Mouse (Mus musculus) left cerebral cortex, postnatal 36 days (tissue): ENCODE measurements at regions not wholly inside any gene's neighbourhood (a gene's known extent, or its start where the extent isn't known, plus 50 kb on each side); places are given as distances from the start of the nearest gene placed in this dataset.
"Not testable (repeated sequence)": the region's sequence is repeated elsewhere in the genome, so short reads cannot be mapped to it uniquely, and the experiment has no call there.

Experiments
- DNase-seq, 2 experiments: peaks; one replicate each; pipeline ENCODE4 v3.0.0; 2021 to 2022; ENCODE audit warnings: low spot score in 2 of 2, mixed read lengths in 1 of 2
- intact Hi-C: fragments of 180-260 bp; cut with DNase I; formaldehyde crosslinking; loops from one replicate; pipeline ENCODE4 v1.15.1; 2025

DNA sequence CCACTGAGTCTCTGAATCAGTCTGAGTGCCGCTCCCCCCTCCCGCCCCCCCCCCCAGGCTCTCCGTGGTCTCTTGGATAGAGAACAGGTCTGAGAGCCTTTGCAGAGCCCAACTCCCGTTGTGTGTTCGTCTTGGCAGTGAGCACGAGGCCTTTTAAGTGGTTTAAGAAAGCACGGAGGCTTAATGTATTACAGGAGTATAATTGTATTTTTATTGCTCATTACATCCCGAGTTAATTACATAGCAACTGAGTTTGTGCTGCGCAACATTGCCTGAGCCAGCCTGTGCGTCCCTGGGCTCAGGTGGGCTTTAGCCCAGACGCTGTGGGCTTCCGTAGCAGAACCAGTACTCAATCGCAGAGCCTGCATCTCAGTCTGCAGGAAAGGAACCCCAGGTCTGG, 147.1 kb downstream of the Kif26a start:
- no peak for DNase-seq
- intact Hi-C loops = no loop called here

DNA sequence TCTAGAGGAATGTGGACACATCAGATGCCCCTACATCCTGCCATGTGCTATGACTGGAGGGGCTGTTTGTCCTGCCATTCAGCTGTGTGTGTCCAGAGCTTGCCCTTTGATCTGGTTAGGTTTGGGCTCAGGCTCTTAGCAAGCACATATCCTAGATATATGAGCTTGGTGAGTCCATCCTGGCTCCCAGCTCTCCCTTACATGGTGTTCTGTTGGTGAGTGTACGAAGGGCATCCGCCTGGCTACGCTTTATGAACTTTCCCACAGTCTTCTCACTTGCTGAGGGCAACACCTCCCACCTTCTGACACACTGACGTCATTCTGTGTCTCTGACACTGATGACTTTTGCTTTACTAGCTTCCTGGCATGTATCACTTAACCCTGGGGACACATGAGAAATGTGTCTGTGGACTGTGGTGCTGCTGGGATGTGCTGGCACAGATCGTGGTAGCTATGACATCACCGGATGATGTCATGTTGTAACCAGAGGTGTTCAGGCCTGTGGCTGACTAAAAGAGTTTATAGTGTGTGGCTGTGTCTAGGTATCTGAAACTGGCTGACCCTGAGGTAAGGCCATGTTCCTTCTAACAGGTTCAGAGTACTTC, 149.4 kb downstream of the Kif26a start:
- DNase-seq = no peak
- intact Hi-C loops = no loop called here

DNA sequence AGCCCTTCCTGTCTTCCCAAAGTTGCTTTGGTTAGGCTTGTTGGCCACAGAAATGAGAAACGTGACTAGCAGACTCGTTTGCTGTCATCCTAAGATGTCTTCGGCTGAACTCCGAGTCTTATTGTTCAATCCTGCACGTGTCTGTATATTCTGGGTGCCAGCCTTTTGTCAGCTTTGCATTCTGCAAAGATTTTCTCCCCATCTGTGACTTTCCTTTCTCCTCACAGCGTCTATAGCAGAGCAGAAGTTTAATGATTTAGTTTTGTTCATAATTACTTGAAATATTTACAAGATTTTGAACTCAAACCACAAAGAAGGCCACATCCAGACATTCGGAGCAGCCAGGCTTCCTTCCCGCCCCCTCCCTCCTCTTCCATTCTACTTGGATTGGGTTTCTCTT, 152.5 kb downstream of the Kif26a start:
- intact Hi-C loops = no loop called here
- DNase-seq = no peak

DNA sequence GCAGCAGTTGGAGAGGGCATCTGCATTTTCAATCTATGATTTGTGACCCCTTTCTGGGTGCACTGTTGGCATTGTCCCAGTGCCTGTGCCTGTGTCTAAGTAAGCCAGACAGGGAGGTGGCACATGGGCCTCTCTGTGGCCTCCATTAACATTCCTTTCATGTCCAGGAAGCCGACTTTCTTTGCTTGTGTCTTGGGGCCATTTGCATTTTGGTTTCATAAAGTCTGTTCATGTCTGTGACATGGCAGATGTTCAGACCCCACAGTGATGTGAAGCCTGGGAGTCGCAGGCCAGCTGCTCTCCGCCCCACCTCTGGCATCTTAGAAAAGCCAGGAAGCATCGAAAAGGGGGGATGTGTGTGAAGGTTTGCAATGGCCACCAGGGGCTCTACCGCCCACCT, 153.1 kb downstream of the Kif26a start:
- no peak for DNase-seq
- intact Hi-C loops = no loop called here

DNA sequence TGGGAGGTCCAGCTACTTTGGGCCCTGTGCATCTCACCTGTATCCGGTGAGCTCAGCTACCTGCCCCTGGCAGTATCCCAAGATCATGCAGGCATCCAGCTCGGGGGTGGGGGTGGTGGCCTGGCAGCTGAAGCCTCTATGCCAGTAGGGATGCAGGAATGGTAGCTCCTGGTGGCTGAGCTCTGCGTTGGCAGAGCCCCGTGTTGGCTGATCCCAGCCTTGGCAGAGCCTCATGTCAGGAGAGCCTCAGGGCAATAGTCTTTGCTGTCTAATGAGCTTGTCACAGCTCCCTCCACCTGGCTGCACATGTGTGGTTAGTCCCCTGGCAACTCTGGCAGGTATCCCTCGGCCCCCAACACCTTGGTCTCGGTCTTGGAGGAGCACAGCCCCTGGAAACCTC, 153.6 kb downstream of the Kif26a start:
- no peak for DNase-seq
- intact Hi-C loops = no loop called here

DNA sequence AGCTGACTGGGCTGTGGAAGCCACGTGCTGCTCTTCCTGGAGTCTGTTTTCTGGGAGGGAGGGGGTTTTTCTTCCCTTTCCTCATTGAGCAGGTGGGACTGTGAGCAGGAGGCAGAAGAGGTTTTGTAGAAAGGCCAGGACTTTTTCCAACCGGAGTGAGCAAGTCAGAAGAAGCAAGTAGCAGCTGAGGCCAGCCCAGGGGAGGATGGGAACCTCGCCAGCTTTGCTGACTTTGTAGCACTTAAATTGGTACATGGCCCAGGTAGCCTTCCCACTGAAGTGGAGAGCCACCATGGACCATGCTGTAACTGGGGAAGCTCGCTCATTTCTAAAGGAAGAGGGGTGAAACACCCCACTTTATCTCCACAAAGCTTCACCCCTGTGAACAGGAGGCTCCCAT, 154.1 kb downstream of the Kif26a start:
- DNase-seq = no peak
- intact Hi-C loops = no loop called here

DNA sequence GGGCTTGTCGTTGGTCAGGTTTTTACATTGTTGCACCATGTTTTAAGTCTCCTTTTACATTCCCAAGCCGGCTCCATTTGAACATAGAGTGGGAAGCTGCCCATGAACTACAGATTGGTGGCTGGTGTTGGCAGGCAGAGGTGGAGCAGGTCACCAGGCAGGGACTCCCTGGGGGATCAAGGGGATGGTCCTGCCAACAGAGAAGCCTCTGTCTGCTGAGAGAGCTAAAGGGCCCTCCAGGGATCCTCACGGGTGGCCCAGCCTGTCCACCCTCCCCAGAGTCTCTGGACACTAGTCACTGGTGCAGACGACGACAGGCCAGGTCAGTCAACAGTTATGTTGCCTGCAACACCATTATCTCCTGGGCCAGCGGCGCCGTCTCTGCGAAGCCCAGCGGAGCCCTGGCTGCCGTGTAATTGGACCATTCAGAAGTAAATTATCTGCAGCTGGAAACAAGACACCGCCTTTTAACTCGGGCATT, 155.4 kb downstream of the Kif26a start:
- intact Hi-C loops = no loop called here
- no peak for DNase-seq

DNA sequence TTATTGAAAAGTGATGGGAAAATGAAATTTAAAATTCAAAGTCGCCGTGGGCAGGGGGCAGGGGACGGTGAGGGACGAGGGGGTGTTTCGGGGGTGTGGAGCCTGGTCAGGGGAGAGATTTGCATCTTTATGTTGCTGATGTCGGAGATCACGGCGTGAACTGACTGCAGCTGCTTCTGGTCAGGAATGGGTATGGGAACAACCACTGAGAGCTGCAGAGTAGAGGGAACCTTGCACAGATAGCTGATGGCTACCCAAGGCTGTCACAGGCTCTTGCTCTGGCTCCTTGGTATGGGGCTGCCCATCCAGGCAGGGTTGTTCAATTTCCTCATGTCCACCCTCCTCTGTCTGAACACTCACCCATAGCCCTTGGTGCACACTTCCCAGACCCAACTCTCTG, 155.9 kb downstream of the Kif26a start:
- intact Hi-C loops = no loop called here
- DNase-seq = no peak

DNA sequence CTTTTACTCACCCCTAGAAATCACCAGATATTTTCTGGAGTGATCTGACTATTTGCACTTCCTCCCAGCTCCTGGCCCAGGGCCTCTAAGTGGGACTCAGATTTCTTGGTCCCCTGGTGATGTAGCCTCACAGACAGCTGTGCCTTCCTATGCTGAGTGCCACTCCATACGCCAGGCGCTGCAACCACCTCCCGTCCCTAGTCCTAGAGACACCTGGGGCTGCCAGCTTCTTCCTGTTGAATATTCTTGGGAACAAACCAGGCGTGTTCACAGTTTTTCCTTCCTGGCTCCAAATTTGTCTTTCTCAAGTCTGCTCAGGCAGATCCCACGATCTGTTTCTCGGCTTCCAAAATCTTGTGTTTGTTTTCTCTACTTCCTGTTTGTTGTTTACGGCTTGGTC, 160.2 kb downstream of the Kif26a start:
- intact Hi-C loops = no loop called here
- peak in 1 of 2 experiments; percentile 24 for DNase-seq

DNA sequence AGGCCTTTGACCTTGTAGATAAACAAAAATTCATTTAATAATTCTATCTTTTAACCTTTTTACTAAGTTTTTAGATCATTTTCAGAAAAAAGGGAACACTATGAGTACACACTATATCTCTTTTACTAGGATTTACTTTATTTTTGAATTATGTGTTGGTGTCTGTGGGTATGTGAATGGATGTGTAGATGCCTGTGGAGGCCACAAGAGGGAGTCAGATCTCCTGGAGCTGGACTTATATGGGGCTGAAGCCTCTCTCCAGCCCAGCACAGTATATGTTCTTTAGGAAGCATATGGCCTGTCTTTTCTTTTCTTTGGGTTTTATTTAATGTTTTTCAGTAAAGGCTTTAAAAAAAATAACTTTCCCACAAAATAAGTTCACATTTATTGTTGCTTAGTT, 162.0 kb downstream of the Kif26a start:
- intact Hi-C loops = no loop called here

DNA sequence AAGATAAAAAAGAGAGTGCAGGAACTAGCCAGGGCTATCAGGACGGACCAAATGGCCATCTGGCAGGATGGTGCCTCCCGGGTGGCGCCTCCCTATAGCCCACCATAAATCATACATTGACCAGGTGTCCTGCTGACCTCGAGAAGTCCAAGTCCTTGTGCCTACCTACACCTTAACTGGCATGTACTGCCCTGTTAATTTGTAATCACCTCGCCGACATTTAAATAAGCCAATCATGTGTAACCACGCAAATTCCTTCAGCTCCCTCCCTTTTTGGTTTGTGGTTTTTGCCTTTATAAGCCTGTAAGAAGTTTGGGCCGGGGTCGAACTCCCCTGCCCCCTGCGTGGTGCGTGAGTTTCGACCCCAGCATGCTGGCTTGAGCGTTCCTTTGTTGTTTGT, 163.1 kb downstream of the Kif26a start:
- DNase-seq, intact Hi-C loops: not testable (repeated sequence)

More for the DNA sequence above, 162.0 kb downstream of the Kif26a start:
- no peak for DNase-seq

DNA sequence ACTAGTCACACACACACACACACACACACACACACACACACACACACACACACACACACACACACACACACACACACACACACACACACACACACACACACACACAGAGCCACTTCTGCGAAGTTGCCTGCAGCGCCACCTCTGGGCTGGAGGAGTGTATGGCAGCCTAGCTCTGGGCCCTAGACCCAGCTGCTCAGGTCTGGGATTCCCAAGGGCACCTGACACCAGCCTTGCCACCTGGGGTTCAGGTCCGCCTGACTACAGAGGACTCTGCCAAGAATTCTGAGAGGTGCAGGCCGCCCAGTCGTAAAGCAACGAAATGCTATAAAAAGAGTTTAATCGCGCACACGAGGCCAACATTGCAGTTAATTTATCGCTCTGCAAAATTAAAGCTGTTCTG, 163.8 kb downstream of the Kif26a start:
- DNase-seq = no peak
- intact Hi-C loops = no loop called here

DNA sequence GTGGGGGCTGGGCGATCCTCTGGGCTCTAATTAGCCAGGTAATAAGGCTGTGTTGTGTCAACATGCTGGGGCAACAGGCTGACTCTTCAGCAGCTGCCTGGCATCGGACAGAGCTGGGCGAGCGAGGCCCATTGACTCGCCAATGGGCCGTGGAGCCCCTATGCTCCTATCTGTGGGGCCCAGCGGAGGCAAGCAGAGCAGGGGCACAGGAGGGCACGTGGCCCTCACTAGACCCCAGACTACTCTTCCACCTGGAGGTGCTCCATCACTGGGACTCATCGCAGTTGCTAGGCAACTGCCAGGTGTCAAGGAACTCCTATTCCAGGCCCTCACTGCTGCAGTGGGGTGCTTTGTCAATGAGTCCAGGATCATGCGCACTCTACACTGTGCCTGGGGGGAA, 164.7 kb downstream of the Kif26a start:
- intact Hi-C loops = no loop called here
- no peak for DNase-seq

DNA sequence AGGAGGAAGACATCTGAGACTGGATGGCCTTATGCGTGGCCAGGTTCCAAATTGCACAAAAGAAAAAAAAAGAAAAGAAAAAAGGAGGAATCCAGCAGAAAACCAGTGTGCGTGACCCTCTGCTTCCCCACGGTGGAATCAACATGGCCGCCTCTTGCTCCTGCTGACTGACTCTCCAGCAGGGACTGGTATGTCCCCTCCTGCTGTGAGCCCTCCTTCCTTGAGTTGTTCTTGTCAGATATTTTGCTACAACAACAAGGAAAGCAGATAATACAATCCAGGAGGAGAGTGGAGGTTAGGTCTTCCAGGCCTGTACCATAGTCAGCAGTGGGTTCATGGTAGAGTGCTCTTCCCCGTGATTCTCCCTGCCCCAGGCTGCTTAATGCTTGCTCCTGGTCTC, 168.8 kb downstream of the Kif26a start:
- intact Hi-C loops = no loop called here
- DNase-seq = no peak

DNA sequence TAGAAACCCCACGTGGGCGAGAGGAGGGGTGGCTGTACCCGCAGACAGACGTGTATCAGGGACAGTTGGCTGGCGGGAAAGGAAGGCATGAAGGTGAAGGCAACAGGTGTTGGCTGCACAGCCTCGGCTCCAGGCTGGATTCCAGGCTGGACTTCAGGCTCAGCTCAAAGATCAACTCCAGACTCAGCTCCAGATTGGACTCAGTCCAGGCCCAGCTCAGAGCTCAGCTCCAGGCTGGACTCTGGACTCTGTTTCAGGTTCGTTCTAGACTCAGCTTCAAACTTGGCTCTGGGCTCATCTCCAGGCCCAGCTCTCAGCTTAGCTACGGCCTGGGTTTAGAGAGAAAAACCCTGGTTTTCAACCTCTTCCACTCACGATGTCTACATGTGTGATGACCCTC, 171.2 kb downstream of the Kif26a start:
- no peak for DNase-seq
- intact Hi-C loops = no loop called here

DNA sequence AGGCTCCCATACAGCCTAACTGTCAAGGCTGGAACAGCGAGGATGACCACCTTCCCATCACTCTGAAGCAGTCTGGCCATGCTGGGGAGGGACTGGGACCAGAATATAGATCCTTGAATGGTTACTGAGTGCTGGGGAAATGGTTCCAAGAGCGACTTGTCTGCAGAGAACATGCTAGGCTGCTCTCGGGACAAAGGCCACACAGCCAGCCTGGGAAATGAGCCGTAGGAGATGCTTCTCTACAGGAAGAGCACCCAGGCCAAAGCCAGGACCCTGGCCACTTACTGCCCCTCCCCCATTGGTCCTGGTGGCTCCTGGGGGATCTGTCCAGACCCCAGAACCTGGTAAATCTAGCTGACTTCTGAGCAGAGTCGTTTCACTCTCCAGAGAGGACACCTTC, 170.8 kb upstream of the A530016L24Rik start:
- no peak for DNase-seq
- intact Hi-C loops = no loop called here

DNA sequence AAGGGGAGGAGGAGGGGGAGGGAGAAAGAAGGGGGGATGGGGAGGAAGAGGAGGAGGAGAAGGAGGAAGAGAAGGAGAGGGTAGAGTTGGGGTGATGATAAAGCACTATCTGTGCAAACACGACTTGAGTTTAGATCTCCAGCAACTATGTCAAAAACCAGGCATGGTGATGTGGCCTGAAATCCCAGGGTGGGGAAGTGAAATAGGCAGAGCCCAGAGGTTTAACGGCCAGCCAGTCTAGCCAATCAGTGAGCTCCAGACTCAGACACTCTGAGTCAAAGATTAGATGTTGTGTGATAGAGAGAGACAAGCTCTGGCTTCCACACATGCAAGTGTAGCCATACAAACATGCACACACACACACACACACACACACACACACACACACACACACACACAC, 167.1 kb upstream of the A530016L24Rik start:
- no peak for DNase-seq
- intact Hi-C loops = no loop called here

DNA sequence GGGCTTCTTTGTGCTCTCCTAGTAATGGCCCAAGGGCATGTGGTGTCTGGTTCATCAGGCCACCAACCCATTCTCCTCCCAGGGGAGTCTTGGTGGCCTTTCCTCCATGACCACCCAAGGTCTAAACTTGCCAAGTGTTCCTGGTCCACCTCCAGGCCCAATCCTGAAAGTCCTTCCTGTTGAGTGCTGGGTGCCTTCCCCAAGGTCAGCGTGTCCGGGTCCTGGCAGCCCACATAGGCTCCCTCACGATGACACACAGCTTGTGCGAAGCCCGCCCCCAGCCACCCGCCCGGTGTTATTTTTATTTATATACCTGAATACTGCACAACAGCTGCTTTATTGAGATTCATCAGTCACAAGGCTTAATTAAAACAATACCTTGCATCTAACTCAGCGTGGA, 161.8 kb upstream of the A530016L24Rik start:
- DNase-seq = no peak
- intact Hi-C loops = loop anchor here (5.0 kb wide), 1 partner anchor 180 kb away; the partner anchor contains the start of gene Kif26a

DNA sequence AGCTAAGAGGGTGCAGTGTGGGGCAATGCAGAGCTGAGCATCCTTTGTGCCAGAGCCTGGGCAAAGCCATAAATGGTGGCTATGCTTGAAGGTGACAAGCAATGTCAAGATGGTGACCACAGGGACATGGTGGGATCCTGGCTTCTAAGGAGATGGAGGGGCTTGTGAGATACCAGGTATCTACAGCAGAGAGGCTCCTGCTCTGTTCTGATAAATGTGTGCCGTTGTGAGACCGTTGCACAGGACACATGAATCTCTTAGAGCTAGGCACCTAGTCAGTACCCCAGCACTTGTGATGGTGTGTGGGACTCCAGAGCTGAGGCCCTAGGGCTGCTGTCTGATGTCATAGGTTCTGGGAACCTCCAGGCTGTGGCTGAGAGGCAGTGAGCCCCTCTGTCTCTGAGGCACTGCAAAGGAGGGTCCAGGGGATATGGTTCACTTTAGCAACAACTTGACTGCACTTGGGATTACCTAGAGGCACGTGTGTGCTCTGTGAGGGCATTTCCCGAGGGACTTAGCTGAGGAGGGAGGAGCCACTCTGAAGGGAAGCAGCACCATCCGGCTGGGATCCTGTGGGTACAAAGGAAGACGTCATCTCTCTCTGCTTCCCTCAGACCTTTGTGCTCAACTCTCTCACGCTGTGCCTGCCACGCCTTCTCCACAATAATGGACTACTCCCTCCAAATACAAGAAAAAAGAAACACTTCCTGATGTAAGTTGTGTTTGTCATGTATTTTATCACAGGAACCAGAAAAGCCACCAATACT, 160.3 kb upstream of the A530016L24Rik start:
- intact Hi-C loops = loop anchor here (5.0 kb wide), 1 partner anchor 182 kb away; the partner anchor contains the start of gene Kif26a
- no peak for DNase-seq

DNA sequence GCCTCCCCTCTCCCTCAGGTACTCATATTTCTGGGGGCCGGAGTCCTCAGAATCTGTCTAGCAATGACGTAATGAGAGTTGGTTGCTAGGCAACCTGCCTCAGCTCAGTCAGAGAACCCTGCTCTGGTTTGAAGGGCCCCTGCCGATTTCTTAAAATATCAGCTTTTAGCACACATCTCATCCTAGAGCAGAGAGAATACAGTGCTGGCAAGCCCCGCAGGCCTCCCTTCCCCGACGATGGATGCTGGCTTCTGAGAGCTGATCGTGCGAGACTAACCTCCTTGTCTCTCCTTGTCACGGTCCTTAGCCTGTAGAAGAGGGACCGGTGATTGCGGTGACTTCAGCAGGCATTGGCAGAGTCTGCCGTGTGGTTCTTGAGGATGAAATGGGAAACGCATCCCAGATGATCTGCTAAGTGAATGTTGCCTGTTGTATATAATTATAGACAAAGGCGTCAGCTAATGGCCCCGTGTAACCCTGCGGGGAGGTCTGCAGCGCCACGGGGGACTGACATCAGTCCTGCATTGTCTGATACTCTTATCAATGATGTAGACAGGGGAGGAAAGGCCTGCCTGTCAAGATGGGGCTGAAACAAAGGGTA, 159.4 kb upstream of the A530016L24Rik start:
- DNase-seq = peak; percentile 74 to 75
- intact Hi-C loops = loop anchor here (5.0 kb wide), 1 partner anchor 182 kb away; the partner anchor contains the start of gene Kif26a

DNA sequence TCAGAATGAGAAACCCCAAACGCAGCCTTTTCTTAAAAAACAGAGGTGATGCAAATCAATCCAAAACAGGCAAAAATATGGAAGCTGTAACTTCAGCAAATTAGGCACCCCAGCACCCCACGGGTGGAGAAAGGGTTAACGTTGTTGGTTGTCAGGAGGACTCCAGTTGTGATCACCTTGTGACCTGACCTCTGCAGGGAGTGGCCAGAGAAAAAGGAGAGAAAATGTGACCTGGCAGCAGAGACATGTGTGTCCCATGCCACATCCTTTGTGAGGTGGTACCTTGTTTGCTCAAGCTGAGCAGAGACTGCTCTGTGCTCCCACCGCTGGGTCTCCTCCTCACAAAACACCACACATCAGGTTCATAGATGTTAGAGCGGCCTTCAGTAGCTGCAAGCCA, 158.7 kb upstream of the A530016L24Rik start:
- DNase-seq = no peak
- intact Hi-C loops = no loop called here
